Mouse (Mus musculus) cerebellum, postnatal 36 days (tissue): ENCODE results near the gene Smarcd1.

ENCODE experiments used
- DNase-seq, 2 experiments: peaks; one replicate each; pipeline ENCODE4 v3.0.0; 2021 to 2022; ENCODE audit warnings: mixed read lengths in 2 of 2

Smarcd1 gene

DNA sequence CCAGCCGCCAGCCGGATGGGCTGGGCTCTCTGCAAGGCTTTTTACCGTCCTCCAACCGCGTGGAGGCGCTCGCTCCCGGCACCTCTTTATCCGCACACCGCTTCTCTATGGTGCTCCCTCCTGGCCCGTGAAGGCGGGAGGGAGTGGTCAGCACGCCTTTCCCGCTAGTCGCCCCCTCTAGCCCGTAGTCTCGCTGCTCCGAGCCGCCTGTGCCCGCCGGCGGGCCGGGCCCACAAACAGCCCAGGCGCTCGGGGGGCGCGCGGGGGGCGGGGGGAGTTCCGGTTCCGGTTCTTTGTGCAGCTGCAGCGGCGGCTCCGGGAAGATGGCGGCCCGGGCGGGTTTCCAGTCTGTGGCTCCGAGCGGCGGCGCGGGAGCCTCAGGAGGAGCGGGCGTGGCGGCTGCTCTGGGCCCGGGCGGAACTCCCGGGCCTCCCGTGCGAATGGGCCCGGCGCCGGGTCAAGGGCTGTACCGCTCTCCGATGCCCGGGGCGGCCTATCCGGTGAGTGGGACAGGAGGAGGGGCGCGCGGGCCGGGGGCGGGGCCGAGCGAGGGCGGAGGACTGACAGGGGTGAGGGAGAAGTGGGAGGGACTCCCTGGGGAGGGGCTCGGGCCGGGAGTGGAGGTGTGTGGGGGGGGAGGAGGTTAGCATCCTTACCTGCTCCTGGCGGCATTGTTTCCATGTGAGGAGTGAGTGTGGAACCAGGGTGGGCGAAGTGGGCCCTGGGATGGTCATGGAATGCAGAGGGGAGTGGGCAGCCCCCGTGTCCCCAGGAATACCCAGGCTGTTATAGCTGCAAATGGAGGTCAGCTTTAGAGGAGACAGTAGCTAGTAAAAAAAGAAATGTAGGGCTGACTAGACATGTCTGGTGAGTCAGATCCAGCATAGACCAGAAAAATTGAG is at the start of gene Smarcd1:
Gene Smarcd1, plus strand, starts transcription at position 131 of the 902 bp plus-strand sequence.
- DNase-seq, result peak; percentile 96 to 97

DNA sequence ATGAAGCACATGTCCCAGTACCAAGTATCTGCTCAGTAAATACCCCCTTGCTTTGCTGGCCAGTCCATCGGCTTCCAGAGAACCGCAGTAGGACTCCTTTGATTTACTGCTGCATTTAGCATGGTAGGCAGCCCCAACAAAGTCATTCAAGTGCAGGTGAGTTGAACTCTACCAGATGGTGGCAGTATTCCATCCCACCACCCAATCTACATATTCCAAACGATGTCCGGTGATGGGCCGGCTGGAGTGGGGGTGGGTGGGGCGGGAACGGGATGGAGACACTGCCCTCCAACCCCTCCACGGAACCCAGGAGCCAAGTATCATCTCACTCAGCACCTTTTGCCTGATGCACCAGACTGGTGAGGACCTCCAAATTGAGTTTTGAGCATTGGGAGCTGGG is 48.6 kb upstream of the Smarcd1 start:
- no peak for DNase-seq

DNA sequence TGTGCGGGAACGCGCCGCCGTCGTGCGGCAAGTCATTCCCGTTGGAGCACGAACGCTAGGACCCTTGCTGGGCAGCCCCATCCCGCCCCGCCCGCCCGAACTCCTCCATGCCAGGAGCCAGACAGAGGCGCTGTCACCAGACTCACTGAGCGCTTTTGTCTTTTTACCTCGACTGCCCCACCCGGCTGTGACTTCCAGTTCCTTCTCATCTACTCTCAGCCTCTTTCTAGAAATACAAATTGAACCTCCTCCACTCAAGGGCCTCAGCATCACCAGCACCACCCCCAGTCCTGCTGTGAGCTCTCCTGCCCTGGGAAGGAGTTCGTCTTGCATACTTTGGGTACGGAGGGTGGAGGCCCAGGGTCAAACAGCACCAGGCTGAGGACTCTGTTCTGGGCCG is 48.1 kb upstream of the Smarcd1 start:
- DNase-seq, result no peak

DNA sequence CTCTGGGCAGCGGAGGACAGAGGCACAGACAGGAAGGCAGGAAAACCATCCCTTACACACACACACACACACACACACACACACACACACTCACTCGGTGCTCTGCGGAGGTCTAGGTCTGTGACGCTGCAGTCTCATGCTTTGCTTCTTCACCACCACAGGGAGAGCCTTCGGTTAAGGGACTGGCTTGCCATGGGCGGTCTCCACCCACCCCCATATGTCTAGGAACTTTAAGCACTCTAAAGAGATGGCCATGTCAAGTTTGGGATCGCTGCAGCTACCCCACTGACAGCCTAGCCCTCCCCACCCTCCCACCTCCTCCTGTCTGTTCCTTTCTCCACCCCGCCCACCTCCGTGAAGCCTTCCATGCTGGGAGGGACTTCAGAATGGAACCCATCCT is 46.0 kb upstream of the Smarcd1 start:
- no peak for DNase-seq

DNA sequence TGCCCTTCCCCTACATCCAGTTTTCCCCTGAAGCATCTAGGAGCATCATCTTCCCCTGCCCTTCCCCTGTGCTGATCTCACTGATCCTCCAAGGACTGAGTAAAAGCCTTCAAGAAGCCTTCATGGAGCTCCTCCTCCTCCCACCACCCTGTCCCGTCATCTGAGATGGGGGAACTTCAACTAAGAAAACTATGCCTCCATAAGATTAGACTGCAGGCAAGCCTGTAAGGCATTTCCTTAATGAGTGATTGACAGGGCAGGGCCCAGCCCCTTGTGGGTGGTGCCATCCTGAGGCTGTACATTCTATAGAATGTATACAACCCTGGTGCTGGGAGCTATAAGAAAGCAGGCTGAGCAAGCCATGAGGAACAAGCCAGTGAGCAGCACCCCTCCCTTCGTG is 43.5 kb upstream of the Smarcd1 start:
- DNase-seq, result no peak

DNA sequence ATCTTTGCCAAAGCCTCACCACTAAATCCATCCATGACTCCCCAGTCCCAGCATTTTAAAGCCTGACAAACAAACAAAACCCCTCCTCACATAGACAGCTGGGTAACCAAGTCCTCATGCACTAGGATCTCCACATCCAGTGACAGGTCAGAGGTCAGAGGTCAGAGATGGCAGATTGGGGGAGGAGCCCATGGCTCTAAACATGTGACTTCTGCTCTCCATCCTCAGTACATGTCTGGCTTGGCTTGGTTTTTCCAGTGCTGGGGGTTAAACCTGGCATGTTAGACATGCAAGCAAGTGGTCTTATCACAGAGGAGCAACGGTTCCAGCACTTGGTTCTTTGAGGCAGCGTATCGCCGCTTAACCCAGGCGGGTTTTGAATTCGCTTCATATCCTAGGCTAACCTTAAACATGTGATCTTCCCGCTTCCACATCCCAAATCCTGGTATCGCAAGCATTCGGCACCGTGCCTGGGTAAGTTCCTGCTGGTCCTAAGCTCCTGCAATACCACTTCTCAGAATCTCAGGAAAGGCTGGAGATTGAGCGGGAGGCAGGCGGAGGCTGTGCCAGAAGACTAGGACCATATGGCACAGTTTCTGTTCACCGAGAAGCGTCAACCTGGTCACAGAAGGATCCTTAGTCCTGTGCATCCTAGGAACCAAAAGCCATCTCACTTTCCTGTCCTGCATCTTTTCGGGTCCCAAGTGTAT is 40.7 kb upstream of the Smarcd1 start:
- DNase-seq, result peak; percentile 72 to 77

DNA sequence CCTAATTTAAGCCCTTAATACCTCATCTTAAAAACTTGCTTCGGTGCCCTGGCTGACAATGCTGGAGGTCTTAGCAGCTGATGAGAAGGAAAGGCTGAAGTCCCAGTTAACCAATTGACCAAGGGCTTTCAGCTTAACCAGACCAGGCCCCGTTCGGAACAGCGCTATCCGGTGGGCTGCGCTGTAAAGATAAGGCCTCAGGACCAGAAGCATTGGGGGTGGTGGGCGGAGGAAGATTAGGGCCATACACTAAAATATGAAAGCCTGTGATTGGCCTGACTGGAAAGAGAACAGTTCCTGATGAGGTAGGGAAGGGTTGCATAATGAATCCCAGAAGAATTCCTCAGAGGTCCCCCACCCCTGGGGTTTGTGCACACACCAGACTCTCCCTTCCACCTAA is 39.6 kb upstream of the Smarcd1 start:
- no peak for DNase-seq

DNA sequence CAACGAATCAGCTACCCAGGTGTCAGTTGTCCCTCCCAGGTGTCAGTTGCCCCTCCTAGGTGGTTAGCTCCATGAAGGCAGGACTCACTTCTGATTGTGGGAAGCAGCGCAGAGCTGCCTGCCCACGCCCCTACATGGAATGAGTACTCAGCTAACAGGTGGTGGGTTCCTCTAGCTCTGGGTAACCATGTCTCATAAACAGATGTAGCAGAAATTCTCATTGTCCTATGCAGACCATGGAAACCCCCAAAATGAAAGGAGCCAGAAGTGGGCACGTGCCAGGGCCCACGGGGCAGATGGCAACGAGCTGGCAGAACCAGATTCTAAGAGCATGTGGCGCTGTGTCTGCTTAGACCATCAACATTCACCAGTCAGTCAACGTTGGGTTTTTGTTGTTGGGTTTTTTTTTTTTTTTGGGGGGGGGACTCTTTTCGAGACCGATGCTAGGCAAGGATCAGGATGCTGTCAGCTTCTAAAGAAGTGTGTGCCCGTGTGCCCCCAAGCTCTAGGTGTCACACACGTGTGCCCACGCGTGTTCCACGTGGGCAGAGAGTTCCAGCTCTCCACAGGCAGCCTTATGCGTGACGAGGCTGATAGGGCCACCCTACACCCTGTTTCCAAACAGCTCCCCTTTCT is 37.8 kb upstream of the Smarcd1 start:
- peak in 1 of 2 experiments; percentile 31 for DNase-seq

DNA sequence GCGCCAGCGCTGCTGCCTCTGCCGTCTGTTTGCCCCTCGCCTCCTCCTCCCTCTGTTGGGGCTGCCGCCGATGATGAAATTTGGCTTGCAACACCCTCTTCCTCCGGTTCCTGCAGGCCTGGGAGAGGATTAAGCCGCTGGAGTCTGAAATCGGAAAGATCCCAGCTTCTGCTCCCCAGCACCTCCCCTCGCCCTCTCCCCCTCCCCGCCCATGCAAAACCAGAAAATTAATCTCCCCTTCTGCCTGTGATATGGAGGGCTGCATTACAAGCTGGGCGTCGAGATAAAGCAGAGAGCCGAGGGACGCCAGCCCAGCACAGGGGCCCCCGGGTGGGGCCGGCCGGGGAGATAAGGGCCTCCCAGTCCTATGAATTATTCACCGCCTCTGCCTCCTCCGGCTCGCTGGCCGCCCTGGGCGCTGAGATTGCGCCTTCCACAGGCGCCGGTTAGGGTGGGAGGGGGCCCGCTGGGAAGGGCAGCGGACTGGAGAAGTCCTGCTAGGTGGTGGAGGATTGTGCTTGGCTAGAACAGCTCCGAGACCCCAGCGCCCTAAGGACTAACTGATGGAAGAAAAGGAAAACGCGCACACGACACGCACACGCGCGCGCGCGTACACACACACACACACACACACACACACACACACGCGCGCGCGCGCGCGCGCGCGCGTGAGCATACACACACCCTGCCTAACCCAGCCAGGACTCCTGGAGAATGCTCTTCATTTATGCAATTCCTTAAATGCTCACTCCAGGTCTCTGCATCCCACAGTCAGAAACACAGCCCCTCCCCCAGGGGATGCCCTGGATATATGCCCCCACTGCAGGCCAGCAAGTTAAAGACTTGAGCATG is 37.1 kb upstream of the Smarcd1 start:
- DNase-seq, result peak; percentile 57 to 66

DNA sequence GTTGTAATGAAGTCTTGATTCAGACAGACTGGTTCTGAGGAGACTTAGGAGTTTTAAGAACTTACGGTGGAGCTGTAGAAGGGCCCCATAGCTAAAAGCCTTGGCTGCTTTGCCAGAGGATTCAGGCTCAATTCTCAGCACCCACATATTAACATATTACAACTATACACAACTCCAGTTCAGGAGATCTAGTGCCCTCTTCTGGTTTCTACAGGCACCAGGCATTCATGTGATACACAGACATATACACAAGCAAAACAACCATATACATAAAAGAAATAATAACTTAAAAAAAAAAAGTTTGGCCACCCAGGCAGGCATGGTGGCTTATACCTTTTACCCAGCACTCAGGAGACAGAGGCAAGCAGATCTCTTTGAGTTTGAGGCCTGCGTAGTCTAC is 34.4 kb upstream of the Smarcd1 start:
- DNase-seq, result no peak

DNA sequence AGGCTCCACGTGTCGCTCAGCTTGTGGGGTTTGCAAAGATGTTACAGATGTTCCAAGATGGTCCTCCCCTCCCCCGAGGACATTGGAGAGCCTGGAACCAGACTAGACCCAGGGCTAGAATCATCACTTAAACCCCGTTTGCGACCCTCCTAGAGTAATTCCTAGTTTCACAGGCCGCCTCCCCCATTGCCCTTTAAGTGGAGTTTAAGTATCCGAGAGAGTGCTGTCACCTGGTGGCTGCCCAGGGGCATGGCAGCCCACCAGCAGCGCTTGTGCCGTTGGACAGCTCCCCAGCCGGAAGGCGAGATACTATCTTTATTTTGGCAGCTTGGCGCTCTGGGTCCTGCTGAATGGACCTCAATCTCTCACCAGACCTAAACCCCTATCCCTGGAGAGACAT is 33.0 kb upstream of the Smarcd1 start:
- DNase-seq, result peak; percentile 86 to 87

DNA sequence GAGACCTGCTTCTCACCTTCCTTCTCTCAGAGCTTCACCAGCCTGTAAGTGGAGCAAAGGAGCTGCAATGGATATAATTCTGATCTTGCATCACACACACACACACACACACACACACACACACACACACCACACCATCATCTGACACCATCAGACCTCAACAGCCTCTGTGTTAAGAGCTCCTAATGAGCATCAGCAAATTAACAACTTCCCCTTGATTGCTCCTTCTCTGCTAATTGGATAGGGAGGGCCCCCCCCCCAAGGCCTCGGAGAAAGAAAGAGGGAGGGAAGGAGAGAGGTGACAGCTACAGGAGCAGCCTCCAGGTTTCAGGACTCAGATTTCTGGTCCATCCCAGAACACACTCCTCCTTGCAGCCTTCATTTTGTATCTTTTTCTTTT is 32.5 kb upstream of the Smarcd1 start:
- DNase-seq, result no peak

DNA sequence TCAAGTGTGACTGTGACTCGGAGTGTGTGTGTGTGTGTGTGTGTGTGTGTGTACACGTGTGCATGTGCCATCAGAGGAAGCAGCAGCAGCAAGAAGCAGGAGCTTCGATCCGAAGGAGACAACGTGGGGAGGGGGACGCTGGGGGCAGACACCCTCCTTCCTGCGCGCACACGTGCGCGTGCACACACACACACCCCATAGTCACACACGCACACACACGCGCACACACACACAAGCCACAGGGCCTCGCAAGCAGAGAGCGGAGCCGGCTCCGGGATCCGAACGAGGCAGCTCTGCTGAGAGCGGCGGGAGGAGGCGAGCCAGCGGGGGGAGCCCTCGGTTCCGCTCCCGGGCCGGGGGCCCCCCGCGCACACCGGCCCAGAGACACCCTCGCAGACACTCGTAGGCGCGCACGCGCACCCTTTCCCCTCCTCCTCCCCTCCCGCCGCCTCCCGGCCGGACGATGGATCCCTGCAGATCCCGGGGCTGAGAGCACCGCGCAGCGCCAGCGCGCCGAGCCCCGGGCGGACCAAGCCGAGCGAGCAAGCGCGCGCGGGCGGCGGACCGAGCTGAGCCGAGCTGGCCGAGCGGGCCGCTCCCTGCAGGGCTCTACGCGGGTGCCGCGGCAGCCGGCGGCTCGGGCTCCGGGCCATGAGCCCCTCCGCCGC is 31.6 kb upstream of the Smarcd1 start, which contains the start of gene Asic1:
Gene Asic1, plus strand, starts transcription at position 215 of the 668 bp plus-strand sequence.
- DNase-seq, result peak; percentile 78 to 81

DNA sequence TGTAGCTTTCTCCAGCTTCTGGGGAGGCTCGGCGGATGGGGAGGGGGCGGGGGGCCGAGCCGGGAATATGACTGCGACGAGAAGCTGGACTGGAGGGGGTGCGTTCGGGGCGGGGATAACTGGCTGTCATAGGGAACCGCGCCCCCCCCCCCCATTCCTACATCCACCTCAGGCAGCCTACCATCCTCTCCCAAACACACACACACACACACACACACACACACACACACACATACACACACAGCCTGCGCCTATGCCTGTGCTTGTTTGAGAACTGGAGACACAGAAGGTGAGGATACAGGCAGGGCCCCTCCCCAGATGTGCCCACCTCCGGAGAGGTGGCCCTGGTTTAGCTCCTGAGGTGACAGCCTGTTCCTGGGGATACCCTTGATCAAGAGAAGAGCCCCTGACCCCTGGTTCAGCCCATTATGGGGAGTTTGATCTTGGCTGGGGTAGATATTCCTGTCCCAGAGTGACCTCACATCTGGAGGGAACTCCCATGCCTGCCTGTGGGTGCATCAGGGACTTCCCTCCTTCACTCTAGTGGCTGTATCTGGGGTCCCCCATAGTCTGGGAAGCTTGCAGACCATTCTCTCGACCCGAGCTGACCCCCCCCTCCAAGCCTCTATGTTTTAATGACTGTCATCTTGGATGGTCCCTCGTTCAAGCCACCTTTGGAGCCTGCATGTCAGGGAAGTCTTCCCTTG is 30.8 kb upstream of the Smarcd1 start:
- no peak for DNase-seq

DNA sequence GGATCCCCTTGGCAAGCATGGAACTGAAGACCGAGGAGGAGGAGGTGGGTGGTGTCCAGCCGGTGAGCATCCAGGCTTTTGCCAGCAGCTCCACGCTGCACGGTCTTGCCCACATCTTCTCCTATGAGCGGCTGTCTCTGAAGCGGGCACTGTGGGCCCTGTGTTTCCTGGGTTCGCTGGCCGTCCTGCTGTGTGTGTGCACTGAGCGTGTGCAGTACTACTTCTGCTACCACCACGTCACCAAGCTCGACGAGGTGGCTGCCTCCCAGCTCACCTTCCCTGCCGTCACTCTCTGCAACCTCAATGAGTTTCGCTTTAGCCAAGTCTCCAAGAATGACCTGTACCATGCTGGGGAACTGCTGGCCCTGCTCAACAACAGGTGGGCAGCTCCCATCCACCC is 30.1 kb upstream of the Smarcd1 start:
- DNase-seq, result peak in 1 of 2 experiments; percentile 35

DNA sequence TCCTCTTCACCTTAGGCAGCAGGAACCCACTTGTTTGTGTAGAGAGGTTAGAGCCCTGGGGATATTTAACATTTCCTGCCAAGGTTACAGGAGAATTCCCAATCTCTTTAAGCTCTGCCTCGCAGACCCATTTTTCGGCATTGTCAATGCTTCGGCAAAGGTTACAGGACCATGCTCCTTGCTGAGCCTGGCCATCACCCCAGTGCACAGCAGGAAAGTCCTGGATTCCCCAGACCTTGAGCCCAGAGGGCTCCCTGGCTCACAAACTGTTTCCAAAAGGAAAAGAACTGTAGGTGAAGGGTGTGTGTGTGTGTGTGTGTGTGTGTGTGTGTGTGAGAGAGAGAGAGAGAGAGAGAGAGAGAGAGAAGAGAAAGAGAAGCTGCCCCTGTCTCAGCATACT is 27.1 kb upstream of the Smarcd1 start:
- DNase-seq, result peak; percentile 43 to 46

DNA sequence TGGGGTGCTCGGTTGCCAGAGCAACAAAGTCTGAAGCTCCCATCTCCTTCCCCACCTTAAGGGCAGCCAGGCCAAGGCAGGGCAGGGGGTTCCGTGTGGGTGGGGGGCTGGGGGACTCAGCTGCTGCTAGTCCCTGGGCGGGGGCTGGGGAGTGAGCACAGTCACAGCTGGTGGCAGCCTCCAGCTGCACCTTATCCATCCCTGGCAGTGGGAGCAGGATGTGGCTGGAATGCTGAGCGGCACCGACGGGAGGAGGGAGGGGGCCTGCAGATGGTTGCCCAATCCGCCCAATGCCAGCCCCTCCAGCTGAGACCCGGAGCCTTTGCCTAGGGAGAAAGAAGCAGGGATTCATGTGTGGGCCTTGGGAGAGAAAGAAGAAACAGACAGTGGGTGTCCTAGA is 24.8 kb upstream of the Smarcd1 start:
- DNase-seq, result no peak

DNA sequence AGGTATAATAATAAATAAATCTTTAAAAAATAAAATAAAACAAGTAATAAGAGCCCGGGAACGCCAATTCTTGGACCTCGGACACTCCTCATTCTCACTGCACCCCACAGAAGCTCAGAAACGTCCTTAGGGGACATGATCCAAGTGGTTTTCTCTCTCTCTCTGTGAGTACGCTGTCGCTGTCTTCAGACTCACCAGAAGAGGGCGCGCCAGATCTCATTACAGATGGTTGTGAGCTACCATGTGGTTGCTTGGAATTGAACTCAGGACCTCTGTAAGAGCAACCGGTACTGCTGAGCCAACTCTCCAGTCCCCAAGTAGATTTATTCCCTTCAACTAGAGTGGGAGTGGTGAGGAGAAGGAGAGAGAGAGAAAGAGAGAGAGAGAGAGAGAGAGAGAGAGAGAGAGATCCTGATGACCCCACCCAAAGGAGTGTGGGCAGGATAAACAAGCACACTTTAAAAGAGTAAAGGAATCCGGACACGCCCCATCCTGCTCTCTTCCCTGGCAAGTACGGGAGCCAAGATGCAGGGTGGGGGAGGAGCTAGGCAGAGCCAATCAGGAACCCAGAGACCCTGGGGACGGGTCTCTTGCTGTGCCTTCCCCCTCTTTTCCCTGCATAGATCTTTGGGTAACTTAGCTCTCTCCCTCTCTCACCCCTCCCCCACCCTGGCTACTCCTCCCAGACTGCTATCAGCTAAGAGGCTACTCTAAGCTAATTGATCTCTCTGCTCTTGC is 23.7 kb upstream of the Smarcd1 start:
- DNase-seq, result no peak

DNA sequence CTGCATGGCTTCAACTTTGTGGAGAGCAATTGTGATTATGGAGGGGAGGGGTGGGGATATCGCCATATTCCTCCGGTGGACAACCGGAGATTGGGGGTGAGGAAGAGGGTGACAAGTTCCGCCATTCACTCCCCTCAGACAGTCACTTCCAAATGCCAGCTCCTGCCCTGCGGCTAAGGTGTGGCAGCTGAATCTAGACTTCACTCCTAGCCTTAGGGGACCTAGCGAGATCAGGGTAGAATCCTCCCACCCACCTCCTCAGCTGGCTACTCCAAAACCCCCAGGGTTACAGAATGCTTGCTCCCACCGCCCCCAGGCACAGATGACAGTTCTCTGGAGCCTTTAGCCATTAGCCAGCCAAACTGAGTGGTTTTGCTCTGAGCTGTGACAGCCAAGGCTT is 22.9 kb upstream of the Smarcd1 start:
- no peak for DNase-seq

DNA sequence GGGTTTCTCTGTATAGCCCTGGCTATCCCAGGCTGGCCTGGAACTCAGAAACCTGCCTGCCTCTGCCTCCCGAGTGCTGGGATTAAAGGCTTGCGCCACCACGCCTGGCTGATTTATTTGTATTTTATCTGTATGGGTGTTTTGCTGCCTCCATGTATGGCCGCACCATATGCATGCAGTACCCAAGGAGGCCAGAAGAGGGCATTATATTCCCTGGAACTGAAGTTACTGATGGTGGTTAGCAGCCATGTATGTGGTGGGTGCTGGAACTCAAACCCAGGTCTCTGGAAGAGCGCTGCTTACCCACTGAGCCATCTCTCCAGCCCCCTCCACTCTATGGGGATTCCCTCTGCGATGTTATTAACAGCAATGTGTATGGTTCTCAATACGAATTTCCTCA is 19.0 kb upstream of the Smarcd1 start:
- no peak for DNase-seq

DNA sequence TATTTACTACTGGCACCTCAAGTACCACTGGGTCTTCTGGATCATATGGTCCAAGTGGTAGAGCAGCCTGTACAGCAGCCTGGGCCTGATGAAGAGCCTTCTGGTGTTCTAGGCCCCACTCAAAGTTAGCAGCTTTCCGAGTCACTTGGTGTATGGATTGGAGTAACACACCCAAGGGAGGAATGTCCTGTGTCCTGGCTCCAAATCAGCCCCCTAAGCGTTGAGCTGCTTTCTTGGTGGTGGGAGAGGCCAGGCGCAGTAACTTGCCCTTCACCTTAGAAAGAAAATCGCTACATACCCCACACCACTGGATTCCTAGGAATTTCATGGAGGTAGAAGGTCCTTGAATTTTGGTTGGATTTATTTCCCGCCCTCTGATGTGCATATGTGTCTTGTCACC is 17.8 kb upstream of the Smarcd1 start:
- DNase-seq, result no peak
